Mouse (Mus musculus) liver, embryonic 11.5 days (tissue): ENCODE results near the gene Gm20422. TPM values are rescaled to one million over a fixed set of nuclear protein-coding genes. Genes with fewer than 3 reads are reported as not detected.

Source experiments
- ATAC-seq: fragments of 200-750 bp; cut with Nextera tagmentation; replicated peaks from 2 replicates; pipeline ENCODE4 v1.8.0; 2017; ENCODE audit warnings: moderate number of reproducible peaks, mild to moderate bottlenecking, moderate TSS enrichment, moderate library complexity; ENCODE audit not compliant: low FRiP score
- DNase-seq: peaks from one replicate; pipeline ENCODE4 v3.0.0-alpha.2; 2017; ENCODE audit warnings: low spot score
- H3K27ac ChIP-seq: fragments of 300-500 bp; sonication (generic); 2 replicates; pipeline ENCODE4 v1.5.1; 2014; ENCODE audit warnings: mild to moderate bottlenecking, low read depth, low read length, control low read depth
- H3K27me3 ChIP-seq: fragments of 300-500 bp; sonication (generic); replicated peaks from 2 replicates; pipeline ENCODE4 v1.6.1; 2014; ENCODE audit warnings: low read length, mixed read lengths; ENCODE audit not compliant: control insufficient read depth, insufficient read depth
- H3K36me3 ChIP-seq: fragments of 300-500 bp; sonication (generic); 2 replicates; pipeline ENCODE4 v1.6.1; 2014; ENCODE audit warnings: mild to moderate bottlenecking, low read length, moderate library complexity, mixed read lengths; ENCODE audit not compliant: control insufficient read depth, insufficient read depth
- H3K4me1 ChIP-seq: fragments of 300-500 bp; sonication (generic); replicated peaks from 2 replicates; pipeline ENCODE4 v1.6.1; 2014; ENCODE audit warnings: low read length, mixed read lengths; ENCODE audit not compliant: control insufficient read depth, insufficient read depth
- H3K4me2 ChIP-seq: fragments of 300-500 bp; sonication (generic); 2 replicates; pipeline ENCODE4 v1.6.1; 2014; ENCODE audit warnings: mild to moderate bottlenecking, control low read depth, moderate library complexity
- H3K4me3 ChIP-seq: fragments of 300-500 bp; sonication (generic); 2 replicates; pipeline ENCODE4 v1.5.1; 2014; ENCODE audit warnings: low read depth, low read length, control low read depth
- H3K9ac ChIP-seq: fragments of 300-500 bp; sonication (generic); 2 replicates; pipeline ENCODE4 v1.6.1; 2014; ENCODE audit warnings: low read depth, low read length, control low read depth
- H3K9me3 ChIP-seq: fragments of 300-500 bp; sonication (generic); 2 replicates; pipeline ENCODE4 v1.6.1; 2016; ENCODE audit warnings: low read length, inconsistent platforms, mixed read lengths; ENCODE audit not compliant: control insufficient read depth
- WGBS: fragments of 180-500 bp; shearing (Covaris S2); extraction: QIAGEN DNeasy Blood & Tissue Kit; methylation state at CpG from one replicate; pipeline ENCODE4 v1.1.7; 2014; 5-methylcytosine and 5-hydroxymethylcytosine counted together
- polyA plus RNA-seq: library from polyadenylated mRNA; unstranded; fragments of >200 nt; fragmentation: Nextera tagmentation; extraction: Ambion mirVana; gene quantifications from 2 replicates; pipeline ENCODE4 v1.2.1, GENCODE M21; 2014

Gm20422 gene
- polyA plus RNA-seq = 0.57 and 0.70 TPM in 2 replicates

DNA sequence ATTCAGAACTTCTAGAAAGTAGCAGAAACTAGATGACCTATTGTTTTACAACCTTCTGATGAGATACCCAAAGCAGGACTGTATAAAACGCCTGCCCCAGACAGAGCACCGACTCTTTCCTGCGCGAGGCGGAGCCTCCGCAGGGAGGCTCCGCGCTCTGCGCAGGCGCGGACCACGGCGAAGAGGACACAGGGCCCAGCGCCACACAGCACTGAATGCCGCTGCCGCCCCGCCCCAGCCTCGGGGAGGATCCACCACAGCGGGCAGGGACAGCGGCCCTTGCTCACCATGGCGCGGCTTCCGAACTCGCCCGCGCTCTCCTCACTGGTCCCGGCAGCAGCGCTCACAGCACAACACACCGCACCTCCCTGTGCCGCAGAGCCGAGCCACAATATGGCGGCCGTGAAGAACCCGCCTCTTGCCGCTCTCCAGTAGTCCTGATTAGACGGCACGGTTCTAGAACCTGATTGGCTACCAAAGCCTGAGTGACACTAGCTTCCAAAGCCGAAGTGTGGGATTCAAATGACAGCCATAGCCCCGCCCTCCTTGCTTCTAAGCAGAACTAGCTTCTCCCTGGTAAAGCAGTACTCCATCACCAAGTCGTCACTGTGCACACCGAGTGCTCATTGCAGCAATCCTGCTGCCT, at the start of gene Gm20422:
Gm20422 (minus strand) TSS at position 384 of the 646 bp plus-strand sequence.
- Histone ChIP-seq H3K4me1 (peaks cover 8% of the 10 kb centered on the region), H3K4me2 (peak within 1 kb of the TSS; percentile 91), H3K27ac (peak within 1 kb of the TSS; percentile 99), H3K4me3 (peak within 1 kb of the TSS; percentile 69), H3K9me3 (no peaks in the 10 kb centered on the region), H3K9ac (peak within 1 kb of the TSS; percentile 97), H3K36me3 (peaks cover 4% of the 10 kb centered on the region), H3K27me3 (no peaks in the 10 kb centered on the region)
- ATAC-seq (peak; percentile 99), DNase-seq (peak; percentile 93)
- under 1% methylated on average over 41 of the region's 41 CpGs for WGBS

DNA sequence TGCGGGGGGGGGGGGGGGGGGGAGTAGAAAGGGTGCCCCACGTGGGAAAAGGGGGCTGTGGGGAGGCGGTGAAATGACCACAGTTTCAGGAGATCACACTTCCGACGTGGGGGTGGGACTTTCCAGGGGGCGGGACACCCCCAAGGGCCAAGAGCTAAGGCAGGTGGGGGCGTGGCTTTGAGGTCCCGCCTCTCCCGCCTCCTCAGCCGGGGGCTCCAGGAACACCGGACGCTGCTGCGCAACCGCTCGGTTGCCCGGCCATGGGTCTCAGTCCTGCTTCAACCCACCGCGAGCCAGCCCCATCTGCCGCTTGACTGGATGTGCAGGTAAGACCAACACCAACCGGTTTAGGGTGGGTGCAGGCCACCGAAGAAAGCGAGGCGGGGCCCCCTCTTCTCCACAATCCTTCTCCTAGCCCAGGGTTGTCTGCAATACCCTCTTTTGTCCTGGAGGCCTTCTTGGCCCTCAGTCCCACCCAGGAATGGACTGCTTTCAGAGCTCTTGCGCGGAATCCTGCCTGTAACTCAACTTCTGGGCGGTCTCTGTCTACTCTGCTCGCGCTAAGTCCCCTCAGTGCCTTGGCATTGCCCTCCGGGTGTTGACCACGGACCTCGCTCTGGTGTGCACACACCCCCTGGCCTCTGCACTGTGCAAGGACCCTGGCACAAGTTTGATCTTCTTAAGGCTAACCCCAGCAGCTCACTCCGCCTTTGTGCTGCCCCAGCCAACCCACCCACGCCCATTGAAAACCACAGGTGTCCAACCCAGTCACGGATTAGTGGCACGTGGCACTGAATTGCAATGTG, 47.9 kb upstream of the Gm20422 start, which contains the start of gene Lpar2:
Lpar2 (plus strand) TSS at position 44 of the 806 bp plus-strand sequence.
- no peaks in the 10 kb centered on the region for H3K27me3 ChIP-seq
- ATAC-seq (peak; percentile 75), DNase-seq (peak; percentile 79)
- 4% methylated on average over 34 of the region's 35 CpGs for WGBS
- 0 out of 2 replicates have a peak, but pooled peaks cover 4% of the 10 kb centered on the region for H3K4me1 ChIP-seq
- H3K27ac ChIP-seq = peak within 1 kb of the TSS; percentile 22; the same call in 1 of the 2 replicates
- H3K9ac ChIP-seq = peak within 1 kb of the TSS; percentile 65
- H3K4me3 ChIP-seq = peak within 1 kb of the TSS; percentile 59
- peaks cover 5% of the 10 kb centered on the region; the same call in 1 of the 2 replicates for H3K36me3 ChIP-seq
- H3K4me2 ChIP-seq = peak within 1 kb of the TSS; percentile 82
- no peaks in the 10 kb centered on the region for H3K9me3 ChIP-seq

DNA sequence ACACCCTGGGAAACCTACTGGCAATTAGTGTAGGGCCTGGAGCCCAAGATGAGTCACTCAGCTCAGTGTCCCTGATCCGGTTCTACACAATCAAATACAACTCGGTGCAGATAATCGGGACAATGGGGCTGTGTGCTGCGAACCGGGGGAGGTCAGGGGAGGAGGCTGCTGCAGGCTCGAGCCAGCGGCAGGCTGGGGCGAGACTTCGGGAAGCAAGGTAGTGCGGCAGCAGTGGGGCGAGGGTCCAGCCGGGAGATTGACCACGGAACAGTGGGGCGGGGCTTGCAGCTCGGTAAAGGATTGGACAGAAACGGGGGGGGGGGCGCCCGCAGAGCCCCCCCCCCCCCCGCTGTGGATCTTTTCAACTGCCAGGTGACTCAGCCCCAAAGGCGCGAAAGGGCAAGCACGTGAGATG, 47.3 kb upstream of the Gm20422 start:
- Histone ChIP-seq H3K9ac (peak overlapping the region; percentile 65), H3K9me3 (no peaks in the 10 kb centered on the region), H3K36me3 (peaks cover 6% of the 10 kb centered on the region; the same call in 1 of the 2 replicates), H3K27ac (no peak overlapping the region; the same call in 1 of the 2 replicates), H3K27me3 (no peaks in the 10 kb centered on the region), H3K4me2 (peak overlapping the region; percentile 82), H3K4me1 (0 out of 2 replicates have a peak, but pooled peaks cover 4% of the 10 kb centered on the region), H3K4me3 (peak overlapping the region; percentile 59)
- WGBS = under 1% methylated on average over 13 of the region's 22 CpGs
- peak; percentile 65 for DNase-seq
- peak; percentile 37 for ATAC-seq

DNA sequence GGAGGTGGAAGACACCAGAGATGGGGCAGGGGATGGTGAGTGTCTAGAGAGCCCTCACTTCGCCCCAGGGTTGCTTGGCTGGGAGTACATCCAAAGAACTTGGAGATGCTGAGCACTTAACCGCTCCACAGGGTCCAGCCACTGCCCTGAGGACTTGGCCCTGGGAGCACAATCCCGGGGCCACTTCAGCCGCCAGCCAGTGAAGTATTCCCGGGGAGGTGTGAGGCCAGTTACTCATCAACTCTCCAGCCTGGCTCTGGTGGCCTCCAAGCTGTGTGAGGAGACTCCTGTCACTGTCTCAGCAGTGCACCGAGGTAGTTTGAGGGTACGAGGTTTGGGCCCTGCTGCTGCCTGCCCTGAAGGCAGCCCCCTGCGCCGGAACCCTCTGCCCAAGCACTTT, 45.8 kb upstream of the Gm20422 start:
- ATAC-seq (no peak), DNase-seq (no peak)
- Histone ChIP-seq H3K36me3 (peaks cover 9% of the 10 kb centered on the region; the same call in 1 of the 2 replicates), H3K4me2 (no peak overlapping the region), H3K27ac (no peak overlapping the region; the same call in 1 of the 2 replicates), H3K4me1 (0 out of 2 replicates have a peak, but pooled peaks cover 4% of the 10 kb centered on the region), H3K4me3 (no peak overlapping the region), H3K9ac (no peak overlapping the region), H3K9me3 (no peaks in the 10 kb centered on the region), H3K27me3 (no peaks in the 10 kb centered on the region)
- 79% methylated on average over 9 of the region's 9 CpGs for WGBS

DNA sequence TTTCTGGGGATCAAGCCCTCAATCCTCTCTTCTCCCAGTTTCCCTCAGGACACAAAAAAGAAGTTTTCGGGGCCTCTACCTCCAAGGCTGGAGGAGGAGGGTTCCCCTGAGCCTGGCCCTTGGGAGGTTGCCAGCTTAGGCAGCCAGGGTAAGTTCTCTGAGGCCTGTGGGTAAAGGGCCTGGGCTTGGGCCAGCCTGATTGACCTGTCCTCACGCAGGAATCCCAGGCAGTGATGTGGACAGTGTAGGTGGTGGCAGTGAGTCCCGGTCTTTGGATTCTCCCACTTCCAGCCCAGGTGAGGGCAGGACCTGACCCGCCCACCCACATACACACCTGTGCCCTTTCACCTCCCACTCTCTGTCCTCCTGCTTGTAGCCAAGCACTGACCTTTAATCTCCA, 40.7 kb upstream of the Gm20422 start:
- ATAC-seq = no peak
- H3K36me3 ChIP-seq = peaks cover 23% of the 10 kb centered on the region

DNA sequence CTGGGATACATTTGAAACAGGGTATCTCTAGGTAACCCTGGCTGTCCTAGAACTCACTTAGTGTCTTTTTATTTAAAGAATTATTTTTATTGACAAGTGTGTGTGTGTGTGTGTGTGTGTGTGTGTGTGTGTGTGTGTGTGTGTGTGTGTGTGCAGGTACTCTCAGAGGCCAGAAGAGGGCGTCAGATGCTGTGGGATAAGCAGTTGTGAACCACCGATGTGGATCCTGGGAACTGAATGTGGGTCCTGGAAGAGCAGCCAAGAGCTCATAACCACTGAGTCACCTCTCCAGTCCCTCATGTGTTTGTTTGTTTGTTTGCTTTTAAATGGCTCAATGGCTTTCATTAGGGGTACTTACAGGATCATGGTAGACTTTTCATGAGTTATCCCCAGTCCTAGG, 40.2 kb upstream of the Gm20422 start:
- H3K36me3 ChIP-seq = peaks cover 23% of the 10 kb centered on the region
- no peaks in the 10 kb centered on the region for H3K9me3 ChIP-seq
- 92% methylated on average over 2 of the region's 2 CpGs for WGBS
- DNase-seq (no peak), ATAC-seq (no peak)
- no peak overlapping the region for H3K4me2 ChIP-seq
- H3K9ac ChIP-seq = no peak overlapping the region
- H3K27ac ChIP-seq = no peak overlapping the region
- no peak overlapping the region for H3K4me3 ChIP-seq
- H3K4me1 ChIP-seq = no peaks in the 10 kb centered on the region; the same call in 1 of the 2 replicates
- no peaks in the 10 kb centered on the region for H3K27me3 ChIP-seq

More for the DNA sequence above, 40.7 kb upstream of the Gm20422 start:
- H3K27ac ChIP-seq = no peak overlapping the region
- no peaks in the 10 kb centered on the region for H3K9me3 ChIP-seq
- H3K4me1 ChIP-seq = no peaks in the 10 kb centered on the region
- DNase-seq = no peak
- H3K4me2 ChIP-seq = no peak overlapping the region
- H3K27me3 ChIP-seq = no peaks in the 10 kb centered on the region
- H3K4me3 ChIP-seq = no peak overlapping the region
- 88% methylated on average over 4 of the region's 4 CpGs for WGBS
- H3K9ac ChIP-seq = no peak overlapping the region

DNA sequence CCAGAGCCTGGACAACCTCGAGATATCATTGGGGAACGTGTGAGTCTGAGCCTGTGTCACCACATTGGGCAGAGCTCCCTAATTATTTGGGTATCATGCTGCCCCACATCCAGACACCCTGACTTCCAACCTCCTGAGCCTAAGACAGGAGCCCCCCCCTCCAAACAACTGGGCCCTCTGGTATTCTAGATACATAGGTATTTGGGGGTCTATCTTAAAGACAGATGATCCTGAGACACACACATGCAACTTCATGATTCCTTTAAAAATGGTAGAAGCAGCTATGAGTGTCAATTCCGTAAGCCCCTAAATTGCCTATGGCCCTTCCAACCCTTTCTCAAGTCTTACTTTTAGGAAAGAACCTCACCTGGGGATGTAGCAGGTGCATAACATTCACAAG, 35.1 kb upstream of the Gm20422 start:
- Histone ChIP-seq H3K9me3 (no peaks in the 10 kb centered on the region), H3K27me3 (no peaks in the 10 kb centered on the region), H3K4me1 (peaks cover 6% of the 10 kb centered on the region), H3K4me2 (no peak overlapping the region), H3K4me3 (no peak overlapping the region), H3K36me3 (peaks cover 37% of the 10 kb centered on the region), H3K9ac (no peak overlapping the region), H3K27ac (no peak overlapping the region)
- DNase-seq (no peak), ATAC-seq (no peak)
- WGBS = 48% methylated on average over 3 of the region's 3 CpGs

DNA sequence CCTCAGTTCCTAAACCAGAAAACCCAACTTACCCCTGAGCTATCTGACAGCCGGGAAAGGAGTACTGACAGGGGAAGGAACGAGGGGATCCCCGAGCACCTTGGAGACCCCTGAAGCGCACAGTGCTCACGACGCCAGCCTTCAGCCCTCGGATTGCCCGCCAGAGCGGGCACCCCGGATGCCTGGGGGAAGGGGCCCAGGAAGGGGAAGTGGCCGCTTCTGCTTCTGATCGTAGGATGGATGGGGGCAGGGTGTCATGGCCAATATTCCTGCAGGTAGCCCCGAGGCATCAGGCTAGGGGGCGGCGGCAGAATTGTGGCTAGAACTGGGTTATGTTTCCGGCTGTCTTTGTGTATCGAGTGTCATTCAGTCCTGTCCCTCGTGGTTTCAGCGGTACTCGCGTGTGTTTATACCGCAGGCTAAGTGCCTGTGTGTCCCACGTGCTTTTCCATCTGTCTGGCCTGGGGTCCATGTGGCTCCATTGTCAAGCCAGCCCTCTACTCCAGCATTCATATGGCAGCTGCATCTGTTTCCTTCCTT, 34.2 kb upstream of the Gm20422 start:
- Histone ChIP-seq H3K27ac (no peak overlapping the region), H3K4me1 (peaks cover 6% of the 10 kb centered on the region), H3K9me3 (no peaks in the 10 kb centered on the region), H3K4me2 (peak overlapping the region; percentile 99), H3K9ac (peak overlapping the region; percentile 70), H3K27me3 (no peaks in the 10 kb centered on the region), H3K4me3 (peak overlapping the region; percentile 72), H3K36me3 (peaks cover 36% of the 10 kb centered on the region)
- ATAC-seq (peak; percentile 37), DNase-seq (no peak)
- WGBS = under 1% methylated on average over 23 of the region's 23 CpGs
